Mouse (Mus musculus) activated CD4-positive, CD25-positive, alpha-beta regulatory T cell, adult 4 months (primary cell): ENCODE results near the gene Arglu1. TPM values are rescaled to one million over a fixed set of nuclear protein-coding genes. Genes with fewer than 3 reads are reported as not detected.

Experiments
- ATAC-seq: one replicate; pipeline ENCODE4 v1.8.0; 2017
- polyA plus RNA-seq, 2 experiments: library from polyadenylated mRNA; unstranded; fragments of 100-300 nt; shearing (Covaris generic); gene quantifications; one replicate each; pipeline ENCODE4 v1.2.1; 2017

Gene Arglu1
- 100 to 1,000 TPM; 117 to 186 TPM for polyA plus RNA-seq

- peak; percentile 88 for ATAC-seq
Observed at GRCm38 (mm10) chr8:8690146-8691092, at the start of gene Arglu1. TSS of gene Arglu1 (minus strand) at chr8:8690521.

GRCm38 (mm10) chr8:8737271-8737670, 47.0 kb upstream of the Arglu1 start:
- ATAC-seq, result no peak

- ATAC-seq, result no peak
Observed at GRCm38 (mm10) chr8:8736826-8737225, 46.5 kb upstream of the Arglu1 start.

GRCm38 (mm10) chr8:8733804-8734203, 43.5 kb upstream of the Arglu1 start:
- no peak for ATAC-seq

- no peak for ATAC-seq
Observed at GRCm38 (mm10) chr8:8728643-8729042, 38.3 kb upstream of the Arglu1 start.

GRCm38 (mm10) chr8:8726547-8726946, 36.2 kb upstream of the Arglu1 start:
- ATAC-seq, result no peak

- no peak for ATAC-seq
Observed at GRCm38 (mm10) chr8:8704813-8705212, 14.5 kb upstream of the Arglu1 start.

- no peak for ATAC-seq
Observed at GRCm38 (mm10) chr8:8703668-8704067, 13.3 kb upstream of the Arglu1 start.

- no peak for ATAC-seq
Observed at GRCm38 (mm10) chr8:8700821-8701220, 10.5 kb upstream of the Arglu1 start.

- no peak for ATAC-seq
Observed at GRCm38 (mm10) chr8:8700229-8700628, 9.9 kb upstream of the Arglu1 start.

- ATAC-seq, result peak; percentile 27
Observed at GRCm38 (mm10) chr8:8689454-8690145, 721 bp downstream of the Arglu1 start.

GRCm38 (mm10) chr8:8688823-8689453, 1.4 kb downstream of the Arglu1 start:
- peak; percentile 28 for ATAC-seq

GRCm38 (mm10) chr8:8685517-8685916, 4.8 kb downstream of the Arglu1 start:
- no peak for ATAC-seq

GRCm38 (mm10) chr8:8682697-8683096, 7.6 kb downstream of the Arglu1 start:
- ATAC-seq, result no peak

GRCm38 (mm10) chr8:8678236-8678635, 12.1 kb downstream of the Arglu1 start:
- ATAC-seq, result no peak

- ATAC-seq, result no peak
Observed at GRCm38 (mm10) chr8:8674864-8675263, 15.5 kb downstream of the Arglu1 start.

GRCm38 (mm10) chr8:8661759-8662138, 28.6 kb downstream of the Arglu1 start:
- ATAC-seq, result peak; percentile 40

GRCm38 (mm10) chr8:8661103-8661758, 29.1 kb downstream of the Arglu1 start, which contains the start of gene Efnb2:
TSS of gene Efnb2 (minus strand) at chr8:8661242.
- ATAC-seq, result peak; percentile 82

GRCm38 (mm10) chr8:8660307-8661098, 29.8 kb downstream of the Arglu1 start:
- ATAC-seq, result no peak

GRCm38 (mm10) chr8:8659503-8660306, 30.6 kb downstream of the Arglu1 start:
- no peak for ATAC-seq
